Mouse (Mus musculus): ENCODE measurements around the gene Mlh1.

DNA sequence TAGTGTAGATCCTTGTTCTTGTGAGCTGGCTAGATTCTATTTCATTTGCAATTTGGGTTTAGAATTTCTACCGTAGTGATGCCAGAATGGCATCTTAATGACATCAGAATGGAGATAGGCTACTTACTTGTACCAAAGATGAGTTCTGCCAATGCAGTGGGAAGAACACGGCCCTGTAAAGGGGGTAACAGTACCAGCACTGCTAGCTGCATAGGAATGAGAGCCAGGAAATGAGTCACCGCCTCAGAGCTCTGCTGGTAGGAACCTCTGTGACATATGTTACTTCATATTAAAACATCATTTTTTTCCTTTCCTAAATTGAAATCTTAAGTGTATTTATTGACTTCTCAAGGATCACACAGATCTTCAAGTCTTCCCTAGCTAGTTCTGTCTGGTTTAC lies 89.4 kb downstream of the Mlh1 start:
- TF ChIP-seq ZC3H11A (IDR thresholded peaks at IDR 0.05; ENCODE audit: borderline replicate concordance, low read depth, low read length) (no peak), ZNF384 (IDR thresholded peaks at IDR 0.05; ENCODE audit: low read depth, low read length) (no peak), MAFK (IDR thresholded peaks at IDR 0.05; ENCODE audit: insufficient read depth, low read depth, low read length) (no peak), CHD2 (IDR thresholded peaks at IDR 0.05; ENCODE audit: low read depth, low read length) (no peak)
